13 mouse cellular contexts compared by ENCODE assay signal in the genomic region with DNA sequence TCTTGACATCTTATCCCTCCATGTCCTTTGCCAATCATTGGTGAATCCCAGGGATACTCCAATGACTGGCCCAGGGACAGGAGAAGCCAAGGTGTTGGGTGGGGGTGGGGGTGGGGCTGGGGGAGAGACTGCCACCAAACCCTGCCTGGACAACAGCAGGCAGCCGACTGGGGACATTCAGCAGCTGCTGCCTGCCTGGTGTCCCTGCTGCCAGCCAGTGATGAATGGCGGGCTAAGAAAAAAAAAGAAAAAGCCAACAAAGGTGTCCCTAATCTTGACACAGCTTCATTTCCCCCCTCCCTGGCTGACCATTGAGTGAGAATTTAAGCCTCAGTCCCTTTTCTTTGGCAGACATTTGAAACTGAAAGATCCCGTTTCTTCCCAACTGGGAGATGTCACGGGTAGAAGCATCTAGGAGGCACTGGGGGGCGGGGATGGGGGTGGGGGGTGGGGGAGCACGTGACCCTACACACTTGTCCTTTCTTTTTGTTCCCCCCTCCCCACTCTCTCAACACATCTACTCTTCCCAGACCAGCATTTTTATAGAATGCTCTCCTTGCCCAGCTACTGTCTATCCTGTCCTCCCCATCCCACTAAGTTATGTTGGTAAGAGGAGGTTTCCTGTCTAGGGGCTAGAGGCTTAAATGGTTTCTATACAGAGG. TPM values are rescaled to one million over a fixed set of nuclear protein-coding genes. Genes with fewer than 3 reads are reported as not detected.
DNase-seq lines count a peak whose midpoint lies in the region; ATAC-seq and TF ChIP-seq lines count a peak whose summit lies in the region.
"Had no signal": no experiment of that assay in that cellular context is flagged by ENCODE, and none has a peak within 500 bp of the region (broad histone marks: within the 10 kb centered on the region; RNA-seq: fewer than 3 reads in every experiment).

No protein-coding gene starts in this region.

- H3K27ac ChIP-seq in forebrain, embryonic 10.5 days: peak overlapping the region; percentile 72
- no peak overlapping the region for H3K27ac ChIP-seq in forebrain, postnatal 0 days (ENCODE audit: low read depth, low read length)
- peak overlapping the region; percentile 94 for H3K27ac ChIP-seq in lung, postnatal 0 days (ENCODE audit: low read length)
- H3K27ac ChIP-seq in midbrain, embryonic 13.5 days: peak overlapping the region; percentile 48

- WGBS in forebrain, embryonic 10.5 days: 4% methylated on average over 6 of the region's 6 CpGs
- WGBS in forebrain, postnatal 0 days: 14% methylated on average over 6 of the region's 6 CpGs
- 7% methylated on average over 5 of the region's 6 CpGs for WGBS in lung, postnatal 0 days
- WGBS in midbrain, embryonic 13.5 days: 2% methylated on average over 6 of the region's 6 CpGs

- ATAC-seq in forebrain, postnatal 0 days: no peak
- no peak for ATAC-seq in lung, postnatal 0 days
- ATAC-seq in midbrain, embryonic 13.5 days: peak; percentile 57

- no peak for TF ChIP-seq CTCF in forebrain, postnatal 0 days (IDR thresholded peaks at IDR 0.05; ENCODE audit: low read depth)
- no peak for TF ChIP-seq CTCF in lung, postnatal 0 days (IDR thresholded peaks at IDR 0.05)

- peaks cover 9% of the 10 kb centered on the region for H3K27me3 ChIP-seq in forebrain, embryonic 10.5 days (ENCODE audit: poor library complexity, severe bottlenecking)
- H3K27me3 ChIP-seq in forebrain, postnatal 0 days (ENCODE audit: insufficient read depth, low read length): no peaks in the 10 kb centered on the region
- no peaks in the 10 kb centered on the region for H3K27me3 ChIP-seq in lung, postnatal 0 days (replicated peaks; ENCODE audit: insufficient read depth, low read length)
- no peaks in the 10 kb centered on the region for H3K27me3 ChIP-seq in midbrain, embryonic 13.5 days

- no peak overlapping the region for H3K4me2 ChIP-seq in forebrain, postnatal 0 days (ENCODE audit: low read depth)
- H3K4me2 ChIP-seq in lung, postnatal 0 days (replicated peaks; ENCODE audit: low read depth, low read length): no peak overlapping the region
- peak overlapping the region; percentile 26 for H3K4me2 ChIP-seq in midbrain, embryonic 13.5 days (replicated peaks)
- H3K4me2 ChIP-seq: liver, embryonic 11.5 days had no signal

- no peak overlapping the region for H3K9ac ChIP-seq in forebrain, postnatal 0 days
- H3K9ac ChIP-seq in lung, postnatal 0 days (replicated peaks; ENCODE audit: low read depth): no peak overlapping the region
- H3K9ac ChIP-seq in midbrain, embryonic 13.5 days (replicated peaks): no peak overlapping the region

- H3K4me1 ChIP-seq in forebrain, embryonic 10.5 days: peaks cover 50% of the 10 kb centered on the region
- H3K4me1 ChIP-seq in forebrain, postnatal 0 days (ENCODE audit: insufficient read depth): peaks cover 10% of the 10 kb centered on the region
- H3K4me1 ChIP-seq in lung, postnatal 0 days (ENCODE audit: insufficient read depth, low read depth, low read length): 0 out of 2 replicates have a peak, but pooled peaks cover 2% of the 10 kb centered on the region
- H3K4me1 ChIP-seq in midbrain, embryonic 13.5 days (replicated peaks): peaks cover 46% of the 10 kb centered on the region

- no peak for TF ChIP-seq EP300 in lung, postnatal 0 days (IDR thresholded peaks at IDR 0.05)

- peaks cover 12% of the 10 kb centered on the region for H3K36me3 ChIP-seq in forebrain, embryonic 10.5 days (replicated peaks)
- no peaks in the 10 kb centered on the region for H3K36me3 ChIP-seq in forebrain, postnatal 0 days (ENCODE audit: insufficient read depth)
- H3K36me3 ChIP-seq in lung, postnatal 0 days (ENCODE audit: insufficient read depth, low read length): no peaks in the 10 kb centered on the region
- no peaks in the 10 kb centered on the region for H3K36me3 ChIP-seq in midbrain, embryonic 13.5 days

- H3K9me3 ChIP-seq in forebrain, embryonic 10.5 days: no peaks in the 10 kb centered on the region
- no peaks in the 10 kb centered on the region for H3K9me3 ChIP-seq in forebrain, postnatal 0 days (ENCODE audit: low read length)
- no peaks in the 10 kb centered on the region for H3K9me3 ChIP-seq in lung, postnatal 0 days (ENCODE audit: low read length)
- H3K9me3 ChIP-seq in midbrain, embryonic 13.5 days: no peaks in the 10 kb centered on the region

- peak overlapping the region; percentile 2; the same call in 1 of the 2 replicates for H3K4me3 ChIP-seq in forebrain, embryonic 10.5 days
- H3K4me3 ChIP-seq in forebrain, postnatal 0 days (ENCODE audit: low read depth, low read length): no peak overlapping the region
- no peak overlapping the region for H3K4me3 ChIP-seq in lung, postnatal 0 days (ENCODE audit: low read depth, low read length)
- H3K4me3 ChIP-seq in midbrain, embryonic 13.5 days (replicated peaks): no peak overlapping the region
- H3K4me3 ChIP-seq: erythroblast, embryonic 14.5 days had no signal

- DNase-seq in forebrain, embryonic 10.5 days (ENCODE audit: extremely low spot score, low spot score): no peak
- no peak for DNase-seq in forebrain, postnatal 0 days
- no peak for DNase-seq in lung, postnatal 0 days (ENCODE audit: low spot score)
- no peak for DNase-seq in lung, postnatal 10 days
- no peak for DNase-seq in cerebellum, postnatal 4 days (ENCODE audit: low spot score in 2 of 2)
- no peak for DNase-seq in cerebellum, adult 11-12 months
- DNase-seq in cerebellum, adult 8-10 months: no peak
- DNase-seq: cerebellum, adult 9-11 months; heart, postnatal 10 days; kidney, postnatal 10 days had no signal

RNA-seq across cellular contexts. Expression of a gene that starts 7.9 kb away (rescaled TPM):
- polyA plus RNA-seq in forebrain, embryonic 10.5 days (2016; fragmentation: Nextera tagmentation; extraction: Ambion mirVana): 4.2 and 4.9 TPM in 2 replicates
- 21.1 and 21.2 TPM in 2 replicates for total RNA-seq in forebrain, postnatal 0 days (2014; rRNA removed)
- 13.2 and 13.8 TPM in 2 replicates for polyA plus RNA-seq in forebrain, postnatal 0 days (2015; fragmentation: Nextera tagmentation; extraction: Ambion mirVana)
- polyA plus RNA-seq in lung, postnatal 0 days (2015; fragmentation: Nextera tagmentation; extraction: Ambion mirVana): 22.1 and 31.0 TPM in 2 replicates
- 6.2 and 7.0 TPM in 2 replicates for polyA plus RNA-seq in midbrain, embryonic 13.5 days (2015; fragmentation: Nextera tagmentation; extraction: Ambion mirVana)
